Mouse (Mus musculus) megakaryocyte, embryonic 14.5 days (primary cell): ENCODE measurements at regions not wholly inside any gene's neighbourhood (a gene's known extent, or its start where the extent isn't known, plus 50 kb on each side); places are given as distances from the start of the nearest gene placed in this dataset.

Source experiments
- FLI1 ChIP-seq: IDR thresholded peaks from 2 replicates; pipeline ENCODE4 v1.6.1; 2012; ENCODE audit warnings: low read length, inconsistent platforms, mixed read lengths
- GATA1 ChIP-seq: IDR thresholded peaks from 3 replicates; pipeline ENCODE4 v1.6.1; 2012; ENCODE audit warnings: mixed read lengths, low read length, inconsistent platforms, borderline replicate concordance

DNA sequence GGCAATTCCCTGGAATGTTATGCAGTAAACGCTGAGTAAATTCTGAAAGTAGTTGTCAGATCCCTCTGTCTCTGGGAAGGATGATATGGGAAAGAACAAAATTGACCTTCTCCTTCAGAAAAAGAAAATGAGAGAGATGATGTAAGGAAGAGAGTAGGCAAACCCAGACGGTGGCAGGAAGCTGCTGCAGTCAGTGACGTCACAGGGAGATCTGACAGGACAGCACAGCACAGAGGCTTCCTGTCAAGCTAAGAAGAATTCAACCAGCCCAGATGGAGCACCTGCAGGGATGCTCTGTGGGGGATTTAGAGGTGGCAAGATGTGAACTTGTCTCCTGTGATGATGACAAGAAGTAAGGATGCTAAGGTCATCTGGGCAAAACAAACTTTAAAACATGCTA, 107.7 kb upstream of the Cox10 start:
- TF ChIP-seq GATA1 (no peak), FLI1 (no peak)
